Mouse (Mus musculus) gastrocnemius, adult 2 months (tissue): Measurements from ENCODE around the gene Usp32. TPM values are rescaled to one million over a fixed set of nuclear protein-coding genes. Genes with fewer than 3 reads are reported as not detected.
A peak's percentile ranks its signal among the peaks of the same experiment; 100 is the strongest.
"Not testable (repeated sequence)": the region's sequence is repeated elsewhere in the genome, so short reads cannot be mapped to it uniquely, and the experiment has no call there.

Source experiments
- DNase-seq: peaks from one replicate; pipeline ENCODE4 v3.0.0; 2022
- H3K27ac ChIP-seq: fragments of 200-600 bp; 2 replicates; pipeline ENCODE4 v1.8.1; 2022; ENCODE audit warnings: mild to moderate bottlenecking
- H3K4me3 ChIP-seq: fragments of 200-600 bp; 2 replicates; pipeline ENCODE4 v1.8.1; 2022; ENCODE audit warnings: mild to moderate bottlenecking, moderate library complexity
- CTCF ChIP-seq: fragments of 200-600 bp; IDR thresholded peaks from 2 replicates; pipeline ENCODE4 v1.8.1; 2022; ENCODE audit warnings: antibody characterized with exemption, mild to moderate bottlenecking, moderate library complexity
- intact Hi-C: fragments of 180-260 bp; cut with DNase I; formaldehyde crosslinking; loops from one replicate; pipeline ENCODE4 v1.15.1; 2025
- total RNA-seq, 2 experiments: library from RNA; stranded (reverse); gene quantifications; 2 replicates each; pipeline ENCODE4 v1.2.3; 2021

Usp32 gene
- total RNA-seq, 2 experiments from 2014 or later, result 11.3 to 12.0 TPM

DNA sequence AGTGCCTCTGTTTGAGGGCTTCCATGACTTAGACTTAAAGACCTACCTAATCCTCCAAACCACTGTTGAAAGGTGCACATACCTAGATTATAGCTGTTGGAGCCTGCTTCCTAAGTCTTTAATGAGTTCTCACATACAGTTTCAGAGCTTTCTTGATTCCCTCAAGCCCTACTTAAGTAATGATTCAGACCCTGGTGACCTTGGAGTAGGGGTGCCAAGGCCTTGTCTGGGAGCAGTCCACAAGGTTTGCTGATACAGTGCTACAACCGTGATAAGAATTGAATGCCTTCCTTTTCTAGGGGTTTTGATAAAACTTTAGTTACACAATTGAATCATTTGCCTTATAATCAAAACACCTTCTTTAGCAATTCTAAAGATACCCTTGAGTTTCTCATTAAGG, 27.5 kb upstream of the Usp32 start:
- Histone ChIP-seq H3K4me3 (no peak overlapping the region), H3K27ac (no peak overlapping the region)
- DNase-seq, result no peak
- intact Hi-C loops, result no loop called here
- no peak for TF ChIP-seq CTCF

DNA sequence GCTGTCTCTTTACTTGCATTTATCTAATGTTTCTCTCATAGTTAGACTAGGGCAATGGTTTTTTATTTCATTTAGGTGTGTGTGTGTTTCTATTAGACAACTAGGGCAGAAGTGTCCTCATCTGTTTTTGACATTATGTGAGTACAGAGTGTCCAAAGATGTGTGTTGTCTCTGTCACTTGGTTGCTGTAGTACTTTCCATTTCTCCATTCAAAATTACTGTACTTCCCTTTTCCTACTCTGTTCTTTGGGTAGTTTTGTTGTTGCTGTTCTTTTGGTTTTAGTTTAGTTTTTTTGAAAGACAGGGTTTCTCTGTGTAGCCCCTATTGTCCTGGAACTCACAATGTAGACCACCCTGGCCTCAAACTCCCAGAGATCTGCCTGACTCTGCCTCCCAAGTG, 24.4 kb upstream of the Usp32 start:
- TF ChIP-seq CTCF, result no peak
- intact Hi-C loops, result no loop called here
- Histone ChIP-seq H3K27ac (no peak overlapping the region), H3K4me3 (no peak overlapping the region)
- no peak for DNase-seq

DNA sequence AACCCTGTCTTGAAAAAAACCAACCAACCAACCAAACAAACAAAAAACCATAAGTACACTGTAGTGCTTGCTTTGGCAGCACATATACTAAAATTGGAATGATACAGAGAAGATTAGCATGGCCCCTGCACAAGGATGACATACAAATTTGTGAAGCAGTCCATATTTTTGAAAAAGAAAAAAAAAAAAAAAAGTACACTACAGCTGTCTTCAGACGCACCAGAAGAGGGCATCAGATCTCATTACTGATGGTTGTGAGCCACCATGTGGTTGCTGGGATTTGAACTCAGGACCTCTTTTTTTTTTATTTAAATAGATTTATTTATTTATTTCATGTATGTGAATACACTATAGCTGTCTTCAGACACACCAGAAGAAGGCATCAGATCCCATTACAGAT, 23.1 kb upstream of the Usp32 start:
- DNase-seq, H3K27ac ChIP-seq, intact Hi-C loops, H3K4me3 ChIP-seq: not testable (repeated sequence)

DNA sequence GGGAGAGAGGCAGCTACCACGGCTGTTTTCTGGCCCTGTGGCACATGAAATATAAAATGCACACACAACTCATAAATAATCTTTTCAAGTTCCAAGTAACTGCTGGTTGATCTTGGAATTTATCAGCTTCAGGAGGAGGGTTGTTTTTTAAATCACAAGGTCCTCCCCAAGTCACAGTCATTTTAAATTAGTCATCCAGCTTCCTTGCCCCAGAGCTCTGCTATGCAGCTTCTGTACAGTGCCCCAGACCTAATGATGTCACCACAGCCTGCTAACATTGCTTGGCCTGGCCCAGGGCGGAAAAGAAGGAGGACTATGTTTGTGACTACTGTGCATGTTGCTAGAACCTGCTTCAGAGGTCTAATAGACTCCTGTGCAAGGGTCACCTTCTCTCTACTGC, 17.3 kb upstream of the Usp32 start:
- H3K27ac ChIP-seq, result no peak overlapping the region
- no peak for DNase-seq
- no peak for TF ChIP-seq CTCF
- H3K4me3 ChIP-seq, result no peak overlapping the region
- intact Hi-C loops, result no loop called here

DNA sequence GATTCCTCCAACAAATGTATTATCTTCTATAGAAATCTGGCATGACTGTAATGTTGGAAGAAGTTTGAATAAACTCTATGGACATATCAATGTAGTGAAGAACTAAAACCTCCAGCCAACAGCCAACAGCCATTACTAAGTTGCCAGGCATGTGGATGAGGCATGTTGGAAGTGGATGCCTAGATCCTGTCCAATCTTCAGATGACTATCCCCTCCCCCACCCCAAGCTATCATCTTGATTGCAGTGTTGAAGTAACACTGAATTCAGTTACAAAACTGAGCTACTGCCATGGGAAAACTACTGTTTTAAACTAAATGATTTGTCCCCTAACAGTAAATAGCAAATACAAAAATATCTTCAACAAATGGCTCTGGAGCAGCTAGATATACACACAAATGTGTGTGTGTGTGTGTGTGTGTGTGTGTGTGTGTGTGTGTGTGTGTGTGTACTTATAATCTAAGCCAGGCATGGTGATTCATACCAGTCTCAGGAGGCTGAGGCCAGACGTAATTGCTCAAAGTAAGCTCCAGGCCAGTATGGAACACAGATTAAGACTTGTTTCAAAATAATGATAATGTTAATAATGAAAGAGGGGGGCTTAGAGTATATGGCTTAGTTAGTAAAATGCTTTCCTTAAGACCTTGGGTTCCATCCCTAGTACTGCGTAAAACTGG, 12.4 kb upstream of the Usp32 start:
- no peak overlapping the region for H3K27ac ChIP-seq
- intact Hi-C loops, result no loop called here
- no peak for DNase-seq
- H3K4me3 ChIP-seq, result no peak overlapping the region
- no peak for TF ChIP-seq CTCF

DNA sequence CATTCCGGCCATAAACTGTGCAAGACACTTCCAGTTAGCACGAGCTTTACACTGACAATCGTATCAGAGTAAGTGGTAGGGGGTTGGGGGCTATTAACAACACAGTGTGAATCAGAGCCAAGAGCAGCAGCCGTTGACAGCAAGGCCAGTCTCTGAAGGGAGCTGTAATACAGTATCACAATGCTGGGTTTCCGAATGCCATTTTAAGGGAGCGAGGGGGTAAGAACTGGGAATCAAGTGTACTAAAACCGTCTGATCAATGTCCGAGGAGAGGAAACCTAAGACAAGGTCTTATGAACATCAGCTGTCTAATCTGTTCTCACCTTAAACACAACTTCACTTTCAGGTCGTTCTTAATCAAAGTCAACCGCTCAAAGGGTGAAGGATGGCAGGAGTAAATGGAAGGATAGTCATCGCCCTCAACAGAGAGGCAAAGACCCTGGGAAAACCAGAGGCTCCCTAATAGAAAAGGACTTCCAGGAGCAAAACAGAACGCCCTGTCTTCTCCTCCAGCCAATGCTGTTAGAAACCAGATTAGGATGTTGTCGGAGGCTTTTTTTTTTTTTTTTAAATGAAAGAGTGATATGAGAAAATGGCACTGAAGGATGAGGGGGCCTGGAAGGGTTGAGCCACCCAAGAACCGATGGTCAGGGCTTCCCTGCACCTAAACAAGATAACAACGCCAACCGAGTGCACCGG, 1.0 kb downstream of the Usp32 start:
- no peak for DNase-seq
- Histone ChIP-seq H3K27ac (peak overlapping the region; percentile 96), H3K4me3 (peak overlapping the region; percentile 94)
- intact Hi-C loops, result loop anchor here (10.0 kb wide), 1 partner anchor 264 kb away; the partner anchor contains the start of gene Ggnbp2
- no peak for TF ChIP-seq CTCF

DNA sequence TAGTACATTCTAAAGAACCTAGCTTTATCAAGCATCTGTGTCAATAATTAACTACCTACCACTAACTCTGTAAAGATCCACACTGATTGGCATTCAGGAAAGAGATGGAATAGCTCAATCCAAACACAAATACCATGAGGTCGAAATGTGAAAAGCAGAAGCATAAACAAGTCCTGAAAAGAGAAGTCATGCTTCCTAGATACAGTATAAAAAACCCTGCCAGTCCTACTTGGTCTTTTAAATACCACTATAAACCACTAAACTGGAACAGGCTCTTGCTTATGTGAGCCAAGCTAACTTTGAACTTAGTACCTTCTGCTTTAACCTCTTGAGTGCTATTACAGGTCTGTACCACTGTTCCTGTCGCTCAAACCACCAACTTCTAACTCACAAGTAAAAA, 8.4 kb downstream of the Usp32 start:
- no peak for DNase-seq
- no peak overlapping the region for H3K4me3 ChIP-seq
- intact Hi-C loops, result loop anchor here (10.0 kb wide), 1 partner anchor 257 kb away; the partner anchor contains the start of gene Ggnbp2
- TF ChIP-seq CTCF, result no peak
- no peak overlapping the region for H3K27ac ChIP-seq

DNA sequence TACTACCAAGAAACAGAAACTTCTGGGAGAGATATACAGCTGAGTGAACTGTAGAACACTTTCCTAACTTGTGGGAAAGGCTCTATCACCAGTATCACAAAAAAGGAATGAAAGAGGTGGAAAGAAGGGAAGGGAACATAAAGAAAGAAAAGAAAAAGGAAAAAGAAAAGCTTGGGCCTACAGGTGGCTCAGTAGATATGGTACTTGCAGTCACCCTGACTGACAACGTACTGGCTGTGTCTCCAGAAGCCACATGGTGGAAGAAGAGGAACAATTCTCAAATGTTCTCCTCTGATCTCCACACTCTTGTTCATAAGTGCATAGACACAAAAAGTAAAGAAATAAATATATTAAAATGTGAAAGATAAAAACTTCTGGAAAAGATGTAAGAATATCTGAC, 11.1 kb downstream of the Usp32 start:
- DNase-seq, result no peak
- no peak overlapping the region for H3K27ac ChIP-seq
- TF ChIP-seq CTCF, result no peak
- H3K4me3 ChIP-seq, result no peak overlapping the region
- intact Hi-C loops, result no loop called here

DNA sequence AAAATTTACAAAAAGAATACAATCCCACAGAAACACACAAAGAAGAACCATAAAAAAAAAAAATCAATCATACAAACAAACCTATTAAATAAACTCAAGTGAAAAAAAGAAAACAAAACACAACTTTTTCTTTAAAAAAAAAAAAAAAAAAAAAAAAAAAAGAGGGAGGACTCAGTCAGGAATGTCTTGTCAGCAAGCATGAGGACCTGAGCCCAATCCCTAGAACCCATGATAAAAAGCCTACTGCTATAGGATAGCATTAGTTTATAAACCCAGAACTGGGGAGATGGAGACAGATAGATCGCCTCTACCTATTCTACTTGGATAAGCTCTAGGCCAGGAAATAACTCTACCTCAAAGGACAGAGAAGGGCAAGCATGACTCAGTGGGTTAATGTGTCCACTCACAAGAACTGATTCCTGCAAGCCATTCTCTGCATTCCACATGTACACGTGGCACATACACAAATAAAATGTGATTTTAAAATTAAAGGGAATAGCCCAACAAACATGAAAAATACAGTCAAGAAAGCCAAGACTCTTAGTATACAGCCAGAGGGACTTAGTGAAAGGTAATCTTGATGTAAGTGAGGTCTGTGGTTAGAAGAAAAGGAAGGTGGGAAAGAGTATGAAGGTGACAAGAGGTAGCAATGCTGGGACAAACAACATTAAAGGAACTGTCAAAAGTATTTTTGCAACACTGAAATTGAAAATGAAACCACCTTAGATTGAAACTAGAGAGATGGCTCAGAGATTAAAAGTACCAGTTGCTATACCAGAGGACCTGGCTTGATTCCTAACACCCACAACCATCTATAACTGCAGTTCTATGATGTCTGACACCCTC, 13.5 kb downstream of the Usp32 start:
- Histone ChIP-seq H3K4me3 (no peak overlapping the region), H3K27ac (no peak overlapping the region)
- no peak for TF ChIP-seq CTCF
- intact Hi-C loops, result no loop called here
- DNase-seq, result no peak

DNA sequence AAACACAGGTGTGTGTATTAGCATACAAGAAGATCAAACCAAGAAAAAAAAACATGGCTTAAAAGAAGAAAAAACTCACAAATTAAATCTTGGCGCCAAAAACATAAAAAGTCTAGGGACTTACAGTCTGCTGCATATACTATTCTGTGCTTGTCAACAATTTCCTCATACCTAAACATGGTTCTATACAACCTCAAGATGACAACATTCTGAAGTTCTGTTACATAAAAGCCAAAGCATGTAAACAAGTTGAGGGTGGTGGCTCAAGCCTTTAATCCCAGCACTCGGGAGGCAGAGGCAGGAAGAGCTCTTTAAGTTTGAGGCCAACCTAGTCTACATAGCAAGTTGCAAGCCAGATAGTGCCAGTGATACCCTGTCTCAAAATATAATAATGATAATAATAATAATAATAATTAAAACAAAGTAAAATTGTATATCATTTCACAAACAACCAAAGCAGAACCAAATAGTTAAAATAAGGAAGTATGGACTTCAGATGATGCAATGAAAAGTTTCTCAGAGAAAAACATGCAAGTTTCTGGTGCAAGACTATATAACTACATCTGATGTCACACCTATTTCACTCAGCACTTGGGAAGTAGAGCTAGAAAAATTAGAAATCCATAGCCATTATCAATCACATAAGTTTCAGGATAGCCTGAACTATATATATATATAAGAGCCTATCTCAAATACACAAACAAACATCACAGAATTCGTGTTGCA, 16.5 kb downstream of the Usp32 start:
- intact Hi-C loops, result no loop called here
- Histone ChIP-seq H3K27ac (no peak overlapping the region), H3K4me3 (no peak overlapping the region)
- no peak for DNase-seq
- TF ChIP-seq CTCF, result no peak

DNA sequence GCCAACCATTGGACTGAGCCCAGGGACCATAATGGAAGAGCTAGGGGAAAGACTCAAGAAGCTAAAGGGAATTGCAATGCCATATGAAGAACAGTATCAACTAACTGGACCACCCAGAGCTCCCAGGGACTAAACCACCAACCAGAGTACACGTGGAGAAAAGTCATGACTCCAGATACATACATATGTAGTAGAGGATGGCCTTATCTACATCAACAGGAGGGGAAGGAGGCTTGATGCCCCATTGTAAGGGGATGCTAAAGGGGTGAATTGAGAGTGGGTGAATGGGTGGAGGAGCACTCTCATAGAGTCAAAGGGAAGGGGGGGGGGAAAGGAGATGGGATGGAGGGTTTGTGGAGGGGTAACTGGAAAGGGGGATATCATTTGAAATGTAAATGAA, 17.9 kb downstream of the Usp32 start:
- intact Hi-C loops, result no loop called here
- Histone ChIP-seq H3K27ac (no peak overlapping the region), H3K4me3 (no peak overlapping the region)
- TF ChIP-seq CTCF, result no peak
- DNase-seq, result no peak

DNA sequence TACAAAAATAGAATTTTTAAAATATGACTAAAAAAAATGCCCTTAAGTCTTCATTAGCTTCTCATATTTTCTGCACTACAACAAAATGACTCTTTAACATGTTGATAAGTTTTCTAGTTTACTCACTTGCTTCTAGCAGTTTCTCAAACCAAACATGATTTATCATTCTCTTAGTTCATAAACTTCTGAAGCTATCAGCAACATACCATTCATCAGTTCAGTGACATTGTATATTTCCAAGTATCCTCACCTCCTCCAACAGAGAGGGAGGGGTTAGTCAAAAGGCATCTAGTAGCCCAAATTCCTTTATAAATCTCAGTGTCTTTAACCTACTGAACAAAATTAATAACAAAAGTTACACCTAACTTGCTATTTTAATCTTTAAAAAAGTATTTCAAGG, 22.8 kb downstream of the Usp32 start:
- intact Hi-C loops, result no loop called here
- H3K27ac ChIP-seq, result no peak overlapping the region
- TF ChIP-seq CTCF, result no peak
- H3K4me3 ChIP-seq, result no peak overlapping the region
- no peak for DNase-seq
